Mouse (Mus musculus): ENCODE results near the gene Lamb1.

Gene Lamb1

DNA sequence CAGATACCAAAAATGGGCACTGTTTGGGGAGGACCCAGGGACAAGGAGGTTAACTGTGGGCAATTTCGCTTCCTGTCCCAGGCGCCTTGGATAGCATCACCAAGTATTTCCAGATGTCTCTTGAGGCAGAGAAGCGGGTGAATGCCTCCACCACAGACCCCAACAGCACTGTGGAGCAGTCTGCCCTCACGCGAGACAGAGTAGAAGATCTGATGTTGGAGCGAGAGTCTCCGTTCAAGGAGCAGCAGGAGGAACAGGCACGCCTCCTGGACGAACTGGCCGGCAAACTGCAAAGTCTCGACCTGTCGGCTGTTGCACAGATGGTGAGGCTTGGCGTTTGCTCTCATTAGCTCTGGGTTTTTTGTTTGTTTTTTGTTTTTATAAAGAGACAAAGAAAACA lies 55.8 kb downstream of the Lamb1 start:
- DNase-seq: no peak

DNA sequence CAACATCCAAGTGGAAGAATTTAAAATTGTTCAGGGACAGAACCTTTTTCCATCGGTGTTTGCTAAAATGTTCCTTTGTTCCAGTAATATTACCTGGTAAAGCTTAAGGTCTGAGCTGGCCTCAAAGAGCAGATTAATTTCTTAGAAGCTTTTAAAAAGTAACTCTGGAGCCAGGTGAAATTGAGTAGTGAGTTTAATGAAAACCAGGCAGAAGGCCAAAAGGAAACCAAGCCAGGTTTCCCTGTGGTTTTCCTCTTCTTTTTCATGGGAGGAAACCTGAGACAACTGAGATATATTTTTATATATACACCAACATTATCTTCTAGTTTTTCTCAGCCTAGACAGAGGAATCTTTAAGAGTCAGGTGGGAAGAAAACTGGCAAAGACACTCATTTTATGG lies 56.5 kb downstream of the Lamb1 start:
- DNase-seq: no peak

DNA sequence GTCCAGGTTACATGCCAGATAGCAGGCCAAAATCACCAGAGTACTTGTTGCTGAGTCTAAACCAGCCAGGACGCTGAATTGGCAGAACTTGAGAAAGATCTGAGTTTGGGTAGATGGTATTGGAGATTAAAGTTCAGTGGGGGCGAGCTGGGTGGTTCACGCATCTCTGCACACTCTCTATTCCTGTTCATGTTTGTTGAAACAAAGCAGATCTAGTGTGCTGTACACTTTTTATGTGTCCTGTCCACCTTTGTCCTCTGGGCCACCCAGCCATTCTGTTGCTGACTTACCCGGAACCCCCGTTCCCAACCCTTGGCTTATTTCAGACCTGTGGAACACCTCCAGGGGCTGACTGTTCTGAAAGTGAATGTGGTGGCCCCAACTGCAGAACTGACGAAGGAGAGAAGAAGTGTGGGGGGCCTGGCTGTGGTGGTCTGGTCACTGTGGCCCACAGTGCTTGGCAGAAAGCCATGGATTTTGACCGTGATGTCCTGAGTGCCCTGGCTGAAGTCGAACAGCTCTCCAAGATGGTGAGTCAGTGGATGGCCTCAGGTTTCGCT lies 58.2 kb downstream of the Lamb1 start:
- DNase-seq: no peak

DNA sequence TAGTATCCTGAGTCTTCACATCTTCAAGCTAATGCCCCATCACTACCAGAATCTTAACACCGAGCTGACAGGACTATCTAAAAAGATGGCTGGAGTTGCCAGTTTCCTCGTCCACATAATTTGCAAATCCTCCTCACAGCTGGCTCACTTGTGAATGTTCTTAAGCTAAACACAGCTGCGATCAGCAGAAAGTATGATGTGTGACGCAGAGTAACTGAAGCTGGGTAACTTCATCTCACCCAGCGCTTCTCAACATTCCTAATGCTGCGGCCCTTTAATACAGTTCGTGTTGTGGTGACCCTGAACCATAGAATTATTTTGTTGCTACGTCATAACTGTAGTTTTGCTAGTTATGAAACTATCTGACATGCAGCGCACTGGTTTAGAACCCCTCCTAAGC lies 62.1 kb downstream of the Lamb1 start:
- DNase-seq: no peak

DNA sequence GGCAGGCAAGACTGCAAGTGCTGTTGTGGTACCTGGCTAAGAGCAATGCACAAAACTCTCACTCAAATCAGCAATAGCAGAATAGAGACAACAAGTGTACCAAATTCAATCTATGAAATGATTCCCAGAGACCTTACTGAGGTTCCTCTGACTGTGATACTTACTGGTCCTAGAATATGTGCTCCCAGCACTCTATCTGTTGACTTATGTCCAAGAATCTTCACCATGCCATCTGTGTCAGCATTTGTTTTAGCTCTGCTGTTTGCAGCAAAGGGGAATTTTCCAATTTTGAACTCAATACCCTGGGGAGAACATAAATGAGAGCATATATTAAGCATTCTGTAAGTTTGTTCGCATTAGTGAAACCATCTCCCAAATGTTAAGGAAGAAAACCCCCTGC lies 68.2 kb downstream of the Lamb1 start:
- no peak for DNase-seq

DNA sequence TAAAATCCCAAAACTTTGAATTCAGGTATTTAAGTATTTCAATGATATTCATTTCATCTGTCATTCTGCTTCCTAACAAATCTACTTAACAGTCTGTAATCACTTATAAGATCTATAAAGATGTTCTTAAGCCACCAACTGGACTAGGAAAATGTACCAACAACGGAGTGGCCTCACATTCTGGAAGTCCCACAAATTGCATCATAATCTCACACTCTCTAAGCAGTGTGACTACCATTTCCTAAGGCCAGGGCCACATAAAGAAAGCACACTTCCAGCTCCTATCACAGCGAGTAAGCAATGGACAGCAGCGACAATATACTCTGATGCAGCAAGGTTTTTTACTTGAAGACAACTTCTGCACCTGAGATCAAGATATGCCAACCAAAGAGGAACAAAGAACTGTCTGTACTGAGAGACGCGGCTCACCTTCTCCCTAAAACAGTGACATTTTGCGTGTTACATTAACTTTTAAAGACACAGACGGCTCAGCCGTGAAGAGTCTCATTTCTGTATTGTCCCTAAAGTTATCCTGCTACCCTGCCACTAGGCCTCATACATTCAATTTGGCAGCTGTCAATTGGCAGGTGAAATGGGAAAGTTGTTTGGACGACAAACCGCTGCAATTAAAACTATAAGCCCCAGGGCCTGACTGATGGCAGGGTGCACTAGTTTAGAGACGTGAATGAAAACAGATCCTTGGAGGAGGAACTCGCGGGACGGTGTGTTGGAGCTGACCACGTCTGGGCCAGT lies 85.3 kb downstream of the Lamb1 start:
- DNase-seq: no peak

DNA sequence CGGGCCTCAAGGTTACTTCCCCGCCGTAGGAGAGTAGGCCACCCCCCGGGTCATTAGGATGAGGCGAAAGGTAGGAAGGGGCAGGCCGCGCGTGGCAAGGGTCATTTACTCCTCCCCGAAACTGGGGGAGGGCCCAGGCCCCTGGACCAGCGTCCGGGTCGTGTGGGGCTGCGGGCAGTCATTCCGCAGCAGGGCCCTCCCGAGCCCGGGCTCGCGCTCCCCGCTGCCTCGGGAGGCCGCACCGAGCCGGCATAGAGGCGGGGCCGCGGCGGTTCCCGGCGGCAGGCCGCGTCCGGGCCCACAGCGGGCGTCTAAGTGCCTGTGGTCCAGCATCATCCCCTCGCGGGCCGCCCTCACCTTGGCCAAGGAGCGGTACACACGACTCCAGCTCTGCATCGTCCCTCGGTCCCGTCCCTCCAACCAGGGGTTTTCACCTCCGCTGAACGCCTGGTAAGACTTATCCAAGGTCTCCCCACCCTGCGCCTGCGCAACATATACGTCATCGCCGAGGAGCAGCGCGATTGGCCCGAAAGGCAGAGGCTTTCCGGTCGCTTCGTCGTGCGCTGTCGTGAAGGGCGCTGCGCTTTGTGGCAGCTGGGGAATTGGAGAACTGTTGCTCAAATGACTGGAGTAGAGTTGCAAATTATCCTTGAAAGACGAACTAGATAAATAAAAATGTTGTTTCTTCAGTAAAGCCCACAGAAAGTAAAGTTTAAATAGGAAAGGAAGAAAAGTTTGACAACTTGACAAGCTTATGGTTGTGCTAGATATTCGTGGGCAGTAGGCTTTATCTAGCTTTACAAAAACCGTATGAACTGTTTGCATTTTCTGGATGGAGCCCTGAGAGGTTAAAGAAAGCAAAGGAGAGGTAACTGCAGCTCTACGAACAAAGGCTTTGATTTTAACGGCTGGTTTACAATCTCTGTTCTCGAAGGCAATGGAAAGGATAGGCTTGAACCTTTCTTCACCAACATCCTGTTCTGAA lies 86.2 kb downstream of the Lamb1 start, which contains the start of gene Dld:
Gene Dld, minus strand, starts transcription at position 510 of the 985 bp plus-strand sequence.
- DNase-seq: peak; percentile 97

DNA sequence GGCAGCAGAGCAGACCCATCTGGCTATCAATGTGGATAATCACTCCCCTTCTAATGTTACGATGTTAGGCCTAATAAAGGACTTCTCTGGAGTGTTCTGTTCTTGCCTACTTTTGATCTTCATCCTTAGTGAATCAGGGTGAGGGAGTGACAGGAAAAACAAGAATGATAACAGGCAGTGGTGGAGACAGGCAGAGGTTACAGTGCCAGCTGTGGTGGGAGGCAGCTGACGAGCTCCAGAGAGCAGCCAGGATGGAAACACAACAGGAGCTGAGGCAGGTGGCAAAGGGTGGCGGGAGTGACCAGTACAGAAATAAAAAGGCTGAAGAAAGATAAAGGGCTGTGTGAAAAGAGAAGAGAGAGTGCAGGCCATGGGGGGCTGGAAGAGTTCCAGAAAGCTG lies 101.4 kb downstream of the Lamb1 start:
- no peak for DNase-seq

DNA sequence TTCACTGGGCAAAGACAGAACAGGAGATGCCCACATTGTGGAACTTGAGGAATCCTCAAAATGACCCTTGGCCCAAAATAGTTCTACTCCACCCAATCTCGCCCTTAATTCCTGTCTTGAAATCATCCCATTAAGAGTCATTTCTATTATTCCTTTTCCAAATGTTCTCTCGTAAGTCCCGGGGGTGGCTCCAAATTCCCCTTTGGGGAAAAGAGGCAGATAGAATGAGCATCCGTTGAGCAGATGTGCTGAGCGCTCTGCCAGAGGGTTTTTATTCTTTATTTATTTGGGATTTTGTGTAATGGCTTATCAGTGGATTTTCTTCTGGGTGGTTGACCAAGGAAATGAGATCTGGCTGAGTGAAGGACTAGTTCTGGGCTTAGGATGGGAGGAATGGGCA lies 102.7 kb downstream of the Lamb1 start:
- DNase-seq: no peak

DNA sequence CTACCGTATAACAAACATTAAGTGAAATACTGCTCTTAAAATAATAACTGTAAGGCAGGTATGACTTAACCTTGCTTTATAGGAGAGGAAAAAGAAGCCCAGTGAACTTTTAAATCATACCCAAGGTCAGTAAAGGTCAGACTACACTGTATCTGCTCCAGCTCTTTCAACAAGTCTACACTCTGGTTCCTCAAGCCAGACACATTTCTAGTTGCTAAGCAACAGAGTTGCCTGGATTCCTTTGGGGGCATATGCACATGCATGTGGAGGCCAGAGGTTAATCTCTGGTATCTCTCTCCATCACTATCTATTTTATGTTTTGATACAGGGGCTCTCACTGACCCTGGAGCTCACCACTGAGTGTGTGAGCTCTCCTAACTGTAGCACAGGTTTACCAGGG lies 104.1 kb downstream of the Lamb1 start:
- no peak for DNase-seq

DNA sequence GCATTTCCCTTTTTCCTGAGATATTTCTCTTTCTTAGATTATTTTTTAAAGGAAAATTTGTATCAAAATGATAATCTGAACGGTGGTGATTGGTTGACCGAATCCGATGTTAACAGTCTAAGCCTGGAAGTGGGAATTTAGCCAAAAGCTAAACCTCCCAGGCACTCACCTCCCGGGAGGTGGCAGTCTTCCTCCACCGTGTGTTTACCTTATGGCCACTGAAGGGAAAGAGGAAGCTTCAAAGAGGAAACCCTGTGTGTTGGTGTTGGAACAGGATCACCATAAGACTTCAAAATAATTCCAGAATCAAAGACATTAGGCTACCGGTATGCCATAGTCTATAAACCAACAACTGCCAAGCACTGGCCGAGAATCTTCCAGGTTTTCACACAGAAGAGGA lies 104.6 kb downstream of the Lamb1 start:
- DNase-seq: no peak

DNA sequence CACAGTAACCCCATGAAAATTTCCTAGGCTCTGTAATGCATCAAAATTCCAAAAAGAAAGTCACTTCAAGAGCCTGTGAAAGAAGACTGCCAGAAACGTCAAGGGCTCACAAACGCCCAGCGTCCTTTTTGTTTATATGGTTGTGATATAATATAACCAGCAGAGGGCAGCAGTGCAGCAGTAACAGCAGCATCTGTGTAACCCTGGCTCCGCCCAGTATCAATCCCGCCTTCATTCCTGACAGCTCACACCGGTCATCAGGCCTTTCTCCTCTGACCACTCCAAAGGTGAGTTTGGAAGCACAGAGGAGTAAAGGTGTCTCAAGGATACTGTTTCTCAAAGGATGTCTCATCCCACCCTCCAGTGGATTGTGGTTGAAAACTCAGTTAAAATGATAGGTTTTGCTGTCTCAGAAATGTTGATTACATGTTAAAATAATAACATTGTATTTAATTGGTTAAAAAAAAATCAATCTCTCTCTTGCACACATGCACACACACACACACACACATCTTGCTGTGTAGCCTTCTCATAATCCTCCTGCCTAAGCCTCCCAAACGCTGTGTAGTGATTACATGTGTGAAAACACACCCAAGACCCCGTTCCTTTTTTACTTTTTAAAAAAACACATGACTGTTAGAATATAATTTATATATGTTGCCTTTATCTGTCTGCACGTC lies 109.7 kb downstream of the Lamb1 start:
- peak; percentile 53 for DNase-seq

DNA sequence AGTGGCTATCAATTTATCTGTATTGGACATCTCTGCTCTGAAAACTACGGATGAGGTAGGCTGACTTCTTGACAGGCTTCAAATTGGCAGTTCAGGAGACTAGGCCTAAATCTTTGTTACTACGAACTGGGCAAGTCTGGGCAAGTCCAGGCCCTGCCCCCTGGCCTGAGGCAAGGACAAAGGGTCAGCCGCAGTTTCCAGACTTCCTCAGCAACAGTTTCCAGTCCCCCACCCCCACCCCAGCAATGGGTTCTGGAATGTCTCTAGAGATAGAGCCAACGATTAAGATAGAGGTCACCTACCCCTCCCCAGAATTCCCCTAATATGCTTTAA lies 110.2 kb downstream of the Lamb1 start:
- no peak for DNase-seq

DNA sequence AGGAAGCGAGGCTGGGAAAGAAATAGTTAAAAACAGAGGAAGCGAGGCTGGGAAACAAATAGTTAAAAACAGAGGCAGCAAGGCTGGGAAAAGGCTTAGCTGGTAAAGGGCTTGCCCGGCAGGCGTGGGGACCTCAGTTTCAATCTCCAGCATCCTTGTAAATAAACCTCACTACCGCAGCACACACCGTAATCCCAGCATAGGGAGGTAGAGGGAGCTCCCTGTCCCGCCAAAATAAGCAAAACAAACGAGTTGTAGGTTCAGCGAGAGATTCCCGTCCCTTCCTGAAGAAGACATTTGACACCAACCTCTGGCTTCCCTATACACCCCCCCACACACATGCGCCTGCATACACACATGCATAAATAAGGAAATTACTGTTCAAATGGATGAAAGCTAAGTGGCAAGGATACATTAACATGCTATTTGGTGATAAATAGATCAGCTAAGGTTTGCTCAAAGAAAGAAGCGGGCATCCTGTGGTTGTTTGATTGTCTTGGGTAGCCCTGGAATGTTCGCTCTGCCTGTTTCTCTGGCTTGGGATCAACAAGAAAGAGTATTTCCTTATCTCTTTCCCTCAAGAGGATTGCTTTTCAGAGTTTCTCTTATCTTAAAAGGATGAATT lies 111.4 kb downstream of the Lamb1 start:
- no peak for DNase-seq

DNA sequence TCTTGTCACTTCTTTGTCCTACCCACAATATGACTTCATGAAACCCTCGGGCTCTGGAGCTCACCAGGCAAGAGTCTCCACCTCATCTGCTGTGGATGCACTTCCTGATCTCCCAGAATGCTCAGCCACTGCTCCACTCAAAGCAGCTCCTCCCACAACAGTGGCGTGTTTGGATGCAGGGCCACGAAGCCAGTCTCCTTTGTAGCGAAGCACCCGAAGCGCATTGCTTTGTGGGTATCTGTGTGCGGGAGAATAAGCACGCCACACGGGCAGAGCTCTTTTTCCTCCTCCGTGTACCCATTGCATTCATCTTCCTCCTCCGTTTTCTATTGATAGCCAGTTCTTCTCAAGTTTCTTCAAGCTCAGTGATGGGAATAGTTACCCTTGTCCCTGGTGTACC lies 112.2 kb downstream of the Lamb1 start:
- DNase-seq: no peak

All from thymus, postnatal 14 days (tissue).